Mouse (Mus musculus) spleen, postnatal 14 days (tissue): ENCODE data around the gene 1700080E11Rik.
"Not testable (repeated sequence)": the region's sequence is repeated elsewhere in the genome, so short reads cannot be mapped to it uniquely, and the experiment has no call there.

Source experiments
- DNase-seq, 2 experiments: peaks; one replicate each; pipeline ENCODE4 v3.0.0; 2021 to 2022; ENCODE audit warnings: low spot score in 2 of 2

Gene 1700080E11Rik

DNA sequence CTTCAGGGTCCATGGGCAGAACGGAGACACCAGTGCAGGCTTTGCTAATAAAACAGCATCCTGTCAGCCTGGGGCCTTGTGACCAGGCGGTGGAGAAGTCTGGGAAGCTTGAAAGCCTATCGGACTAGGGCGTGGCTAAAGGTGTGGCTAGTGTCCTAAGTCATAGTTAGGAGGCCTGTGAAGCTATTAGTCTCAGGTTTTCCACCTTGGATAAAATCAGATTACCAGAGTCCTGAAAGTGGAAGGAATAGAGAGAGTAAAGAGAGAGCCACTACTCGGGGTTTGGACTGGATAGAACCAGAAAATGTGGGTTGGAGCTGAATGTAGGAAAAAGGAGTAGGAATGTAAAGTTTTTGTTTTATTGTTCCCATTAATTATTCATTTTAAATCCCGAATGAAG is at the start of gene 1700080E11Rik:
1700080E11Rik (minus strand) TSS at position 101 of the 400 bp plus-strand sequence.
- DNase-seq = no peak

DNA sequence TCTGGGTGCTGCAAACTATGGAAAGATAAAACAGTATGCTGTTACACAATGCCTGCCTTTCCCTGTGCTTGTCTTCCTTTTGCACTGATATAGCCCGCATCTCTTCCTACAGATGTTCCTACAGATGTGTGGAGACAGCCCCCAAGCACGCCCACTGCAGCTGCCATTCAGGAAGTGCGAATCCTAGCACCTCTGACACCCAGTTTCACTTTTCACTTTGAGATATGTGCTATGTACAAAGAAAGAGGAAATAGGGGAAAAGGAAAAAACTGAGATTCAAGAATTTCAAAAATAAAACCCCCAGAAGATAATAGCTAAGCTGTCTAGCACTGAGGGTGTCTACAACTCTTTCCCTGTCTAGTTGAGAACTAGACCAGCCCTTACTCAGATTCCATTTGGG is 41.8 kb upstream of the 1700080E11Rik start:
- DNase-seq = no peak

DNA sequence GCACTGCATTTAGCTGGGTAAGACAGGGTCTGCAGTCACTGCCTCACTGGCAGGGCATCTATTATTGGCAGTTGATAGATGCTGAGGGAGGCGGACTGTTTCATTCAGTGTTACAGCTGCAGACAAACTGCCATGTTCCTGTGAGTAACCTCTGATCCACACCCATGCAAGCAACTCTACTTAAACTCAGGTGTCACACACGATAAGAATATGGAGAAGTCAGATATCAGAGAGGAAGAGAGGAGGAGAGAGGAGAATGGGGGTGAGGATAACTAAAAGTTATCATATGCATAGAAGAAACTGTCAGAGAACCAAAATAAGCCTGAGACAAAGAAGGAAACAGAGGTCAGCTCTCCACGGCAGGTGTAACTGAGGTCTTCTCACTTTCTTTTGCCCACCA is 37.5 kb upstream of the 1700080E11Rik start:
- no peak for DNase-seq

GRCm38 (mm10) chr9:105139204-105139603 is 5.7 kb downstream of the 1700080E11Rik start:
- no peak for DNase-seq

- no peak for DNase-seq
Observed at GRCm38 (mm10) chr9:105136404-105136803, 8.5 kb downstream of the 1700080E11Rik start.

DNA sequence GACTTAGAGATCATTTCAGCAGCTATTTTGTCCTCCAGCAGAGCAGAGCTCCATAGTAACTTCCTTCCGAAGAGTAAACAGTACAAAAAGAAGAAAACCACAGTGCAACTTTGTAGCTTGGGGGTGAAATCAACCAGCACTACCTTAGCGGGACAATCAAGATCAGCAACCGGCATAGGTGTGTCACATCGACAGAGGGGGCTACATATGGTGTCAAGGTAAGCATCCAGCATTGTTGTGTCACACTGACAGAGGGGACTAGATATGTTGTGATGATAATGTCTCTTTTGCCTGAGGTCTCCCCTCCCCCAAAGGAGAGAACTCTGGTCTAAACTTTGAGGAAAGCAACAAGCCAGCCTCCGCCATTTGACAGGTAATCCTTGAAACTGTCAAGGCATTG is 10.4 kb downstream of the 1700080E11Rik start:
- no peak for DNase-seq

- no peak for DNase-seq
Observed at GRCm38 (mm10) chr9:105132002-105132367, 12.9 kb downstream of the 1700080E11Rik start.

- peak; percentile 71 to 76 for DNase-seq
Observed at GRCm38 (mm10) chr9:105131253-105132001, 13.5 kb downstream of the 1700080E11Rik start, which contains the start of gene Nudt16. Nudt16 (minus strand) TSS chr9:105131824.

DNA sequence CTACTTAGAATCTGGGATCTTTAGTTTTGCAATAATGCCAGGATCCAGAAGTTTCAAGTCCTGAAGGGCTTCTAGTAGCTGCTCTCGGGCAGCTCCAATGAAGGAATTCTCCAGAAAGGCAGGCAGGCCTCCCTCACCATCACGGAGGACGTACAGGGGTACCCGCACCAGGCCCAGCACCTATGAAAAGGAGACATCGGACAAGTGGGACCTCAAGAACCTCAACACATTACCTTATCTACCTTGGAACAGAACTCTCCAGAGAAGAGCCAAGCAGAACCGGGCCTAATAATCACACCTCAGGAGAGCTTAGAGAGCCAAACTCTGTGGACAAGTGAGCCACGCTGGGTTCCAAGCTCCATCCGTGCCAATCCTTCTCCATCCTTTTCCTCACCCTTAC is 14.6 kb downstream of the 1700080E11Rik start:
- DNase-seq = no peak

DNA sequence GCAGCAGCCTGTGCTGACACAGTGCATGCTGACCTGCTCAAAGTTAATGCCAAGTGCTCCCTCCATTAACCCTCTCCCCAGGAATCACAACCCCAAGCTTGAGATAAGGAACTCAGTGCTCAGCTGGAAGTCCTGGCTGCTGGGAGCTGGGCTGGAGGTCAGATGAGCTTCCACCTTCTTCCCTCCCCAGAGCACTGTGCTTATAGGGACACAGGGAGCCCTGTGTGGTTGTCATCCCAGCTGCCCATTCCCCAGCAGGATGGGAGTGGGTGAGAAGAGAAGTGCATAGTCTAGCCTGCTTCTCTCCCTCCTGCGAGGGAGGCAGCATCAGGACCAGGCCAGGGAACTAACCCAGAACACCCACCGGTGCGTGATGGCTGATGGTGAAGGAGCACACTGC is 19.7 kb downstream of the 1700080E11Rik start:
- DNase-seq = not testable (repeated sequence)

DNA sequence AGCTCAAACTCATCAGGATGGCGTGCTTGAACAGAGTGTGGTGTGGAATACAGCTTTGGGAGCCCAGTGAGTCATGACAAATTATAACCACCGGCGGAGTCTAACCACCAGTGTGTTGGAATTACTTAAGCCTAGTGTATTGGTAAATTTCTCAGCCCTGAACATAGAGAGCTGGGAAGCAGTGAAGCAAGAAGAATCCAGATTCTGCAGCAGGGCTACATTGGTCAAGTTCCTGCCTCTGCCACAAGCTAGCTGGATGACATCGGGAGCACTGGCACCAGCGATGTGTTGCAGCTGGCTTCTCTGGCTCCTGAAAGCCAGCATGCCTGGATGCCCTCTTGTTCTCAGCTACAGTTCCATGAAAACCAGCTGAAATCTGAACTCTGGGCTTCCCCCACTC is 41.0 kb downstream of the 1700080E11Rik start:
- DNase-seq = no peak

- no peak for DNase-seq
Observed at GRCm38 (mm10) chr9:105101911-105102310, 43.0 kb downstream of the 1700080E11Rik start.

DNA sequence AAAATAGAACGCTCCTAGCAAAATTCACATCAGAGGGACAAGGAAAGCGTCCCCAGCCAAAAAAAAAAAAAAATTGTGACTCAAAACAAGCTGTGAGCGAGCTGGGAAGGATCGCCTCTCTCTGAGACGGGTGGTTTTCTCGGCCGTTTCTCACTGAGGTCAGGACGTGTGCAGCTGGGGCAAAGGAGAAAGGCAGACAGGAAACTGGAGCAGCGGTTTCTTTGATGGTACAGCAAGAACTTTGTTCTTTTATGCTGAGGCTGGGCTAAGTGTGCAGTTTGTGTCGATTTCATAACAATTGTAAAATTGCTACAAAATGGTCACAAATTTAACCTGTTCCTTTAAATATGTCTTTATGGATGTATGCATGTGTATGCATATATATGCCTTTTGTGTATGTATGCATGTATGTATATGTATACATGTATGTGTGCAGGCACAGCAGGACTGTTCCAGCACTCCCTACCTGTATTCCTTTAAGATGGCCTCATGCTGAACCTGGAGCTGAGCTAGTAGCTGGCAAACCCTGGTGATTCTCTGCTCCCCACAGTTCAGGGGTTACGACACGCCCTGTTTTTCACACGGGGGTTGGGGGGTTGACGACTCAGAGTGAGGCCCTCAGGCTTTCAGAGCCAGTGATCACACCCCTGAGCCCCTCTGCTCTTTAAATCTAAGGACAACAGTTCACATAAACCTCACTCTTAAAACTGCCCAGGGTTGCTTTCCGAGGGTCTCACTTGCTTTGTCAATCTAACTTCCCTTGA is 43.9 kb downstream of the 1700080E11Rik start:
- no peak for DNase-seq
